Mouse (Mus musculus) limb, embryonic 14.5 days (tissue): ENCODE data around the gene Cntrob. TPM values are rescaled to one million over a fixed set of nuclear protein-coding genes. Genes with fewer than 3 reads are reported as not detected.

Experiments
- ATAC-seq: fragments of 200-750 bp; cut with Nextera tagmentation; 2 replicates; pipeline ENCODE4 v1.8.0; 2017; ENCODE audit warnings: low read depth, moderate number of reproducible peaks, moderate TSS enrichment; ENCODE audit not compliant: low FRiP score
- DNase-seq: peaks from one replicate; pipeline ENCODE4 v3.0.0-alpha.2; 2015; ENCODE audit warnings: low spot score
- H3K27ac ChIP-seq: fragments of 300-500 bp; sonication (generic); replicated peaks from 2 replicates; pipeline ENCODE4 v1.5.1; 2014; ENCODE audit warnings: low read depth, mild to moderate bottlenecking, low read length, moderate library complexity, mixed read lengths
- H3K27me3 ChIP-seq: fragments of 300-500 bp; sonication (generic); 2 replicates; pipeline ENCODE4 v1.6.1; 2014; ENCODE audit warnings: low read length, mixed read lengths; ENCODE audit not compliant: control insufficient read depth, insufficient read depth
- H3K36me3 ChIP-seq: fragments of 300-500 bp; sonication (generic); 2 replicates; pipeline ENCODE4 v1.6.1; 2014; ENCODE audit warnings: mild to moderate bottlenecking, low read length, moderate library complexity, mixed read lengths; ENCODE audit not compliant: control insufficient read depth, insufficient read depth
- H3K4me1 ChIP-seq: fragments of 300-500 bp; sonication (generic); 2 replicates; pipeline ENCODE4 v1.6.1; 2014; ENCODE audit warnings: antibody characterized with exemption, low read length, mixed read lengths; ENCODE audit not compliant: control insufficient read depth, insufficient read depth
- H3K4me2 ChIP-seq: fragments of 300-500 bp; sonication (generic); replicated peaks from 2 replicates; pipeline ENCODE4 v1.6.1; 2014; ENCODE audit warnings: low read depth, mild to moderate bottlenecking, low read length, moderate library complexity; ENCODE audit not compliant: severe bottlenecking
- H3K4me3 ChIP-seq: fragments of 300-500 bp; sonication (generic); replicated peaks from 2 replicates; pipeline ENCODE4 v1.5.1; 2014; ENCODE audit warnings: low read length
- H3K9ac ChIP-seq: fragments of 300-500 bp; sonication (generic); 2 replicates; pipeline ENCODE4 v1.6.1; 2014; ENCODE audit warnings: mild to moderate bottlenecking, low read depth, low read length, moderate library complexity; ENCODE audit not compliant: severe bottlenecking
- H3K9me3 ChIP-seq: fragments of 300-500 bp; sonication (generic); 2 replicates; pipeline ENCODE4 v1.6.1; 2016; ENCODE audit warnings: low read length; ENCODE audit not compliant: control insufficient read depth
- POLR2A ChIP-seq: fragments of 200-500 bp; IDR thresholded peaks from 2 replicates; pipeline ENCODE4 v1.8.0; 2012; ENCODE audit warnings: inconsistent platforms, mild to moderate bottlenecking, moderate library complexity, borderline replicate concordance; ENCODE audit not compliant: insufficient read depth, insufficient read length; ENCODE audit errors: extremely low read depth
- WGBS: fragments of 180-500 bp; shearing (Covaris S2); extraction: QIAGEN DNeasy Blood & Tissue Kit; methylation state at CpG from one replicate; pipeline ENCODE4 v1.1.7; 2014; 5-methylcytosine and 5-hydroxymethylcytosine counted together
- polyA plus RNA-seq, 2 experiments: library from polyadenylated mRNA; depleted of rRNA in 1 of 2; stranded (reverse) in 1 of 2; unstranded in 1 of 2; fragments of >200 nt; fragmentation: Nextera tagmentation in 1 of 2; extraction: Ambion mirVana in 1 of 2; gene quantifications; 2 replicates each; pipeline versions ENCODE4 v1.2.1 to v1.2.3; 2012 to 2014

Cntrob gene
- polyA plus RNA-seq, 2 experiments, result 14.6 to 44.0 TPM

DNA sequence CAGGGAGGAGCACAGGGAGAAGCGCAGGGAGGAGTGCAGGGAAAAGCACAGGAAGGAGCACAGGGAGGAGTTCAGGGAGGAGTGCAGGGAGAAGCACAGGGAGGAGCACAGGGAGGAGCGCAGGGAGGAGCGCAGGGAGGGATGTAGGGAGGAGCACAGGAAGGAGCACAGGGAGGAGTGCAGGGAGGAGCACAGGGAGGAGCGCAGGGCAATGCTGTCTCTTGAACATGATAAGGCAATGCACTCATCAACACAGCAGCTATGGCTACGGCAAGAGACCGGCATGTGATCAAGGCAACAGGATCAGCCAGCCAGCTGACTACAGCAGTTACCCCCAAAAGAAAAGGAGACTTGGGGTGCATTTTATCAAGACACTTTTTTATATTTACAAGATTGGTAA is 7.2 kb downstream of the Cntrob start:
- Histone ChIP-seq H3K4me1 (no peaks in the 10 kb centered on the region), H3K4me3 (no peak overlapping the region), H3K27me3 (no peaks in the 10 kb centered on the region), H3K36me3 (peaks cover 74% of the 10 kb centered on the region), H3K9me3 (no peaks in the 10 kb centered on the region), H3K9ac (no peak overlapping the region), H3K27ac (no peak overlapping the region), H3K4me2 (no peak overlapping the region)
- no peak for DNase-seq
- ATAC-seq, result no peak
- no peak for TF ChIP-seq POLR2A
- WGBS, result 95% methylated on average over 6 of the region's 6 CpGs

GRCm38 (mm10) chr11:69311266-69311665 is 12.3 kb downstream of the Cntrob start:
- H3K4me1 ChIP-seq, result no peaks in the 10 kb centered on the region
- no peak for TF ChIP-seq POLR2A
- no peaks in the 10 kb centered on the region for H3K9me3 ChIP-seq
- H3K36me3 ChIP-seq, result peaks cover 90% of the 10 kb centered on the region
- WGBS, result 85% methylated on average over 7 of the region's 7 CpGs
- no peaks in the 10 kb centered on the region for H3K27me3 ChIP-seq
- ATAC-seq, result no peak
- H3K4me3 ChIP-seq, result no peak overlapping the region
- no peak overlapping the region for H3K9ac ChIP-seq
- no peak for DNase-seq
- no peak overlapping the region for H3K27ac ChIP-seq
- no peak overlapping the region for H3K4me2 ChIP-seq

DNA sequence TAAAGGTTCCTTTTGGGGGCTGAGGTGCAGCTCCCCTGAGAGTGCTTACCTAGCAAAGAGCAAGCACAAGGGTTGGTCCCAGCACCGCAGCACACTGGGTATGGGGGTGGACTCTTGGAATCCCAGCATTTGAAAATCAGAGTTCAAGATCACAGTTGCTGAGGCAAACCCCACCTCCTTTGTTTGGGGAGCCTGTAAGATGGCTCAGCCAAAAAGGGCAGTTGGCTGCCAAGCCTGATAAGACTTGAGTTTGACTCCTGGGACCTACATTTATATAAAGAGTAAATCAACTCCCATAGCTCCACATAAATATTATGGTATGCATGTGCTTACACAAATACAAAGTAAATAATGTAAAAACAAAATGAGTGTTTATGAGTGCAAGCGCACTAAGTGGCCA is 17.5 kb downstream of the Cntrob start:
- peaks cover 79% of the 10 kb centered on the region for H3K36me3 ChIP-seq
- WGBS, result 93% methylated on average over 2 of the region's 2 CpGs
- no peaks in the 10 kb centered on the region for H3K9me3 ChIP-seq
- H3K4me1 ChIP-seq, result no peaks in the 10 kb centered on the region
- TF ChIP-seq POLR2A, result no peak
- no peak for DNase-seq
- no peak for ATAC-seq
- H3K27ac ChIP-seq, result no peak overlapping the region
- no peaks in the 10 kb centered on the region for H3K27me3 ChIP-seq
- no peak overlapping the region for H3K9ac ChIP-seq
- H3K4me3 ChIP-seq, result no peak overlapping the region
- no peak overlapping the region for H3K4me2 ChIP-seq

DNA sequence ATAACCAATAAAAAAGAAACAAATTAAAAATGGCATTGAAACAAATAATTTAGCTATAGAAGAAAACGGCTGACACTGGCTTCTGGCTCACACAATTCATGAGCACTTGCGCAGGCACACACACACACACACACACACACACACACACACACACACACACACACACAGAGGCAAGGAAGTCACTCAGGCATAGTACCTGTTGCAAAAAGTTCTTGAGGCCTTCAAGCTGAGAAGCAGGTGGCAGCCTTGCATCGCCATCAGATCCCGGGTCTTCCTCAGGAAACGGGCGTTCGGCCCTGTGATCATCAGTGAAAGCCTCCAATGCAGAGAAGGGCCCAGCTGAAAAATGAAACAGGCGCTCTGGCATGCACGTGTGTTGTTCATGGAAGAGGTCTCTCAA is 18.3 kb downstream of the Cntrob start:
- H3K9me3 ChIP-seq, result no peaks in the 10 kb centered on the region
- no peaks in the 10 kb centered on the region for H3K27me3 ChIP-seq
- no peak overlapping the region for H3K4me2 ChIP-seq
- H3K36me3 ChIP-seq, result peaks cover 78% of the 10 kb centered on the region
- H3K4me1 ChIP-seq, result no peaks in the 10 kb centered on the region
- no peak overlapping the region for H3K9ac ChIP-seq
- 91% methylated on average over 9 of the region's 9 CpGs for WGBS
- H3K4me3 ChIP-seq, result no peak overlapping the region
- no peak overlapping the region for H3K27ac ChIP-seq
- no peak for DNase-seq
- TF ChIP-seq POLR2A, result no peak
- ATAC-seq, result no peak

GRCm38 (mm10) chr11:69302817-69303216 is 20.8 kb downstream of the Cntrob start:
- Histone ChIP-seq H3K27ac (no peak overlapping the region), H3K9ac (no peak overlapping the region), H3K4me2 (no peak overlapping the region), H3K9me3 (no peaks in the 10 kb centered on the region), H3K36me3 (peaks cover 75% of the 10 kb centered on the region), H3K27me3 (no peaks in the 10 kb centered on the region), H3K4me1 (no peaks in the 10 kb centered on the region), H3K4me3 (no peak overlapping the region)
- DNase-seq (no peak), ATAC-seq (no peak)
- no peak for TF ChIP-seq POLR2A
- WGBS, result 84% methylated on average over 7 of the region's 7 CpGs

- H3K27me3 ChIP-seq, result no peaks in the 10 kb centered on the region
- H3K9ac ChIP-seq, result no peak overlapping the region
Observed at GRCm38 (mm10) chr11:69298231-69298630, 25.3 kb downstream of the Cntrob start.

More at GRCm38 (mm10) chr11:69298231-69298630, 25.3 kb downstream of the Cntrob start:
- Histone ChIP-seq H3K4me2 (no peak overlapping the region), H3K27ac (no peak overlapping the region), H3K4me1 (no peaks in the 10 kb centered on the region), H3K36me3 (peaks cover 52% of the 10 kb centered on the region), H3K4me3 (no peak overlapping the region), H3K9me3 (no peaks in the 10 kb centered on the region)
- ATAC-seq, result no peak
- DNase-seq, result no peak
- 81% methylated on average over 7 of the region's 7 CpGs for WGBS
- TF ChIP-seq POLR2A, result no peak
